Mouse (Mus musculus) olfactory bulb, adult 2 months (tissue): Measurements from ENCODE around the gene Polr3b.

ENCODE experiments used
- CTCF ChIP-seq: fragments of 200-500 bp; IDR thresholded peaks from 2 replicates; pipeline ENCODE4 v1.5.1; 2012; ENCODE audit warnings: low read depth, mild to moderate bottlenecking, low read length, moderate library complexity; ENCODE audit not compliant: insufficient read depth
- POLR2A ChIP-seq: fragments of 200-500 bp; IDR thresholded peaks from 2 replicates; pipeline ENCODE4 v1.6.1; 2012; ENCODE audit warnings: mild to moderate bottlenecking, low read depth, low read length, moderate library complexity; ENCODE audit not compliant: insufficient read depth

DNA sequence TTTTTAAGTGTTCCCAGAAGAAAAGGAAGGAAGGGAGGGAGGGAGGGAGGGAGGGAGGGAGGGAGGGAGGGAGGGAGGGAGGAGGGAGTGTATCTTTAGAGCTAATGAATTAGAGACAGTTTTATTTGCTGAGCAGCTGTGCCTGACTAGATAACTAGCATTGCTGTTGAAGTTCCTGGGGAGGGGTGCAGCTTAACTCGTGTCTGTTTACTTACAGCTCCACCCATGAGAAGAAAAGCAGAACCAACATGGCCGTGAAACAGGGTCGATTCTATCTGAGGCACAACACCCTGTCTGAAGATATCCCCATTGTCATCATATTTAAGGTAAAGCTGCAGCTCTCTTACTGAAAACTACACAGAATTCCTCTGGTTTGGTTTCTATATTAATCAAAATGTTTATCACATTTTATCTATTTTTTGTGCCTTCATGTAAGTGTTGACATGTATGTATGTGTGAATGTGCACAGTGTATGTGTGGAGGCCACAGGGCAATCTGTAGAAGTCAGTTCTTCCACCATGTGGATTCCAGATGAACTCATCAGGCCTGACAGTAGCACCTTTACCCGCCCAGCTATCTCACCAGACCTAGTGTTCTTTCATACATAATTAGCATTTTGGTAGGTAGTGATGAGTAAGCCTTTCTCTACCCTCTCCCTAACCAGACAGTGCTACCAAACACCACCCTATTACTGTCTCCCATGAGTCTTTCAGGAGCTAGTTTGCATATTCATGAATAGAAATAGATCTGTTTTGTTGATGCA, 17.6 kb downstream of the Polr3b start:
- TF ChIP-seq POLR2A (no peak), CTCF (no peak)
